Mouse (Mus musculus) embryonic facial prominence, embryonic 12.5 days (tissue): Measurements from ENCODE around the gene Methig1. TPM values are rescaled to one million over a fixed set of nuclear protein-coding genes. Genes with fewer than 3 reads are reported as not detected.

Experiments
- polyA plus RNA-seq: library from polyadenylated mRNA; unstranded; fragments of >200 nt; fragmentation: Nextera tagmentation; extraction: Ambion mirVana; gene quantifications from 2 replicates; pipeline ENCODE4 v1.2.1, GENCODE M21; 2016

The Methig1 gene
- polyA plus RNA-seq, 1 experiment from 2014 or later, result 0.26 TPM

Other genes with a start within 250 kb of the Methig1 start
- 45.0 and 46.8 TPM in 2 replicates for gene Atf1, start 125.3 kb upstream of the Methig1 start, polyA plus RNA-seq
- not detected in 2 replicates for gene Tmprss12, start 72.3 kb upstream of the Methig1 start, polyA plus RNA-seq
- 5.0 and 5.1 TPM in 2 replicates for gene Mettl7a1, start 49.0 kb upstream of the Methig1 start, polyA plus RNA-seq
- 0.28 and 0.57 TPM in 2 replicates for gene Mettl7a3, start 18.2 kb upstream of the Methig1 start, polyA plus RNA-seq
- not detected in 2 replicates for gene Mettl7a2, start 51 bp downstream of the Methig1 start, polyA plus RNA-seq
- not detected in 2 replicates for gene Higd1c, start 11.4 kb downstream of the Methig1 start, polyA plus RNA-seq
- gene Gm5475, start 69.0 kb downstream of the Methig1 start, polyA plus RNA-seq, result 0.12 and 0.14 TPM in 2 replicates
- 22.3 and 23.0 TPM in 2 replicates for gene Slc11a2, start 71.9 kb downstream of the Methig1 start, polyA plus RNA-seq
- gene Letmd1, start 115.9 kb downstream of the Methig1 start, polyA plus RNA-seq, result 35.3 and 37.3 TPM in 2 replicates
- 32.8 and 34.9 TPM in 2 replicates for gene Csrnp2, start 142.3 kb downstream of the Methig1 start, polyA plus RNA-seq
- gene Tfcp2, start 198.9 kb downstream of the Methig1 start, polyA plus RNA-seq, result 42.7 and 43.7 TPM in 2 replicates
- 9.0 and 11.3 TPM in 2 replicates for gene Pou6f1, start 246.8 kb downstream of the Methig1 start, polyA plus RNA-seq